Comparison of ENCODE assay signal across 22 mouse cellular contexts in the genomic region with DNA sequence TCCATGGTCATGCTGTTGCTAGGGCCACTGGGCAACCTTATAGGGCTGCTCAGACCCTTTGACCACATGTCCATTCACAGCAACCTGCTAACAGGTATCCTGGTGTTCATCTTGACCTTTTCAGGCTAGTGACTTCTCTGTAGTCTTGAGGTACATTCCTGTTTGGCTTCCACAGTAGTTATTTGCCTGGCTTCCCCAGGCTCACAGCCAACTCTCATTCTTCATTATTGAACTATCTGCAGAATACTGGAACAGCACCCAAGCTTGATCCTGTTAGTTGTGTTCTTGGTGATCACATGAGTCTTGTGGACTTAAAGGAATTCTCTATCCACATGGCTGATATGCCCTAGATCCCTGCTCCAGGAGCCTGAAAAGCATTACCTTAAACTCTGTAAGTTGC. TPM values are rescaled to one million over a fixed set of nuclear protein-coding genes. Genes with fewer than 3 reads are reported as not detected.
DNase-seq lines count a peak whose midpoint lies in the region; ATAC-seq and TF ChIP-seq lines count a peak whose summit lies in the region.
"Had no signal": no experiment of that assay in that cellular context is flagged by ENCODE, and none has a peak within 500 bp of the region (broad histone marks: within the 10 kb centered on the region; RNA-seq: fewer than 3 reads in every experiment).

No protein-coding gene starts in this region.

- TF ChIP-seq CTCF in liver, postnatal 0 days (IDR thresholded peaks at IDR 0.05; ENCODE audit: low read depth) = no peak

- H3K27me3 ChIP-seq in heart, embryonic 15.5 days = no peaks in the 10 kb centered on the region
- H3K27me3 ChIP-seq in kidney, embryonic 14.5 days (ENCODE audit: control insufficient read depth, insufficient read depth, low read length) = no peaks in the 10 kb centered on the region
- H3K27me3 ChIP-seq in liver, embryonic 13.5 days = no peaks in the 10 kb centered on the region
- no peaks in the 10 kb centered on the region for H3K27me3 ChIP-seq in liver, postnatal 0 days (ENCODE audit: insufficient read depth, low read length)
- H3K27me3 ChIP-seq in liver, embryonic 15.5 days = no peaks in the 10 kb centered on the region
- H3K27me3 ChIP-seq: embryonic facial prominence, embryonic 15.5 days; forebrain, embryonic 15.5 days; limb, embryonic 13.5 days; megakaryocyte, embryonic 14.5 days; midbrain, embryonic 13.5 days had no signal

- DNase-seq in heart, postnatal 10 days = no peak
- peak; percentile 32 for DNase-seq in kidney, adult 18-20 months
- DNase-seq in liver, embryonic 13.5 days = no peak
- DNase-seq in liver, postnatal 0 days = no peak
- DNase-seq in thymus, postnatal 36 days = no peak
- DNase-seq: adrenal gland, postnatal 25 days; cerebellum, adult 8-10 months; heart, postnatal 36 days; layer of hippocampus, postnatal 36 days; lung, adult 2 months; lung, postnatal 36 days had no signal

- ATAC-seq in heart, embryonic 15.5 days (replicated peaks; ENCODE audit: insufficient number of reproducible peaks, insufficient read depth, low FRiP score, low read depth) = no peak
- ATAC-seq in kidney, embryonic 14.5 days (ENCODE audit: low FRiP score, low TSS enrichment) = no peak
- no peak for ATAC-seq in liver, embryonic 13.5 days (ENCODE audit: low read depth)
- no peak for ATAC-seq in liver, postnatal 0 days
- no peak for ATAC-seq in liver, embryonic 15.5 days (ENCODE audit: insufficient read depth)
- ATAC-seq: forebrain, embryonic 15.5 days; hindbrain, postnatal 0 days; intestine, embryonic 16.5 days; midbrain, embryonic 13.5 days had no signal

- peaks cover 56% of the 10 kb centered on the region for H3K4me1 ChIP-seq in heart, embryonic 15.5 days (replicated peaks)
- no peaks in the 10 kb centered on the region; the same call in 1 of the 2 replicates for H3K4me1 ChIP-seq in kidney, embryonic 14.5 days (ENCODE audit: control insufficient read depth, insufficient read depth, low read length)
- H3K4me1 ChIP-seq in liver, embryonic 13.5 days (replicated peaks) = peaks cover 71% of the 10 kb centered on the region
- H3K4me1 ChIP-seq in liver, postnatal 0 days (ENCODE audit: insufficient read depth) = peaks cover 35% of the 10 kb centered on the region
- H3K4me1 ChIP-seq in liver, embryonic 15.5 days (replicated peaks) = peaks cover 54% of the 10 kb centered on the region
- H3K4me1 ChIP-seq: forebrain, embryonic 15.5 days; midbrain, embryonic 13.5 days had no signal

- no peaks in the 10 kb centered on the region for H3K36me3 ChIP-seq in heart, embryonic 15.5 days
- peaks cover 9% of the 10 kb centered on the region for H3K36me3 ChIP-seq in kidney, embryonic 14.5 days (ENCODE audit: control insufficient read depth, insufficient read depth, low read length)
- H3K36me3 ChIP-seq in liver, embryonic 13.5 days = peaks cover 9% of the 10 kb centered on the region; the same call in 1 of the 2 replicates
- H3K36me3 ChIP-seq in liver, postnatal 0 days (replicated peaks; ENCODE audit: insufficient read depth, low read length) = no peaks in the 10 kb centered on the region; the same call in 1 of the 2 replicates
- peaks cover 12% of the 10 kb centered on the region; the same call in 1 of the 2 replicates for H3K36me3 ChIP-seq in liver, embryonic 15.5 days (replicated peaks)
- H3K36me3 ChIP-seq: forebrain, embryonic 15.5 days had no signal

- no peaks in the 10 kb centered on the region for H3K9me3 ChIP-seq in heart, embryonic 15.5 days (replicated peaks)
- H3K9me3 ChIP-seq in kidney, embryonic 14.5 days (ENCODE audit: control insufficient read depth, low read length) = no peaks in the 10 kb centered on the region
- no peaks in the 10 kb centered on the region for H3K9me3 ChIP-seq in liver, embryonic 13.5 days (replicated peaks)
- no peaks in the 10 kb centered on the region for H3K9me3 ChIP-seq in liver, postnatal 0 days (ENCODE audit: low read length)
- H3K9me3 ChIP-seq in liver, embryonic 15.5 days (replicated peaks) = no peaks in the 10 kb centered on the region
- H3K9me3 ChIP-seq: embryonic facial prominence, embryonic 15.5 days; forebrain, embryonic 15.5 days; heart, embryonic 10.5 days; limb, embryonic 13.5 days; megakaryocyte, embryonic 14.5 days; midbrain, embryonic 13.5 days had no signal

- H3K4me2 ChIP-seq in heart, embryonic 15.5 days = no peak overlapping the region
- H3K4me2 ChIP-seq in kidney, embryonic 14.5 days (replicated peaks; ENCODE audit: low read depth, low read length) = no peak overlapping the region
- H3K4me2 ChIP-seq in liver, embryonic 13.5 days = peak overlapping the region; percentile 6; the same call in 1 of the 2 replicates
- H3K4me2 ChIP-seq in liver, postnatal 0 days (ENCODE audit: low read depth, low read length) = no peak overlapping the region
- 0 out of 2 replicates have a peak overlapping the region, but pooled peaks have one; percentile 18 for H3K4me2 ChIP-seq in liver, embryonic 15.5 days
- H3K4me2 ChIP-seq: embryonic facial prominence, embryonic 15.5 days; forebrain, embryonic 15.5 days; limb, embryonic 13.5 days; midbrain, embryonic 13.5 days had no signal

- no peak overlapping the region for H3K9ac ChIP-seq in heart, embryonic 15.5 days
- H3K9ac ChIP-seq in kidney, embryonic 14.5 days (ENCODE audit: low read depth, low read length) = no peak overlapping the region
- no peak overlapping the region for H3K9ac ChIP-seq in liver, embryonic 13.5 days
- no peak overlapping the region for H3K9ac ChIP-seq in liver, postnatal 0 days (replicated peaks)
- 0 out of 2 replicates have a peak overlapping the region, but pooled peaks have one; percentile 10 for H3K9ac ChIP-seq in liver, embryonic 15.5 days
- H3K9ac ChIP-seq: embryonic facial prominence, embryonic 15.5 days; forebrain, embryonic 15.5 days; limb, embryonic 13.5 days; midbrain, embryonic 13.5 days had no signal

- no peak overlapping the region for H3K4me3 ChIP-seq in heart, embryonic 15.5 days
- H3K4me3 ChIP-seq in kidney, embryonic 14.5 days (ENCODE audit: low read length) = no peak overlapping the region
- H3K4me3 ChIP-seq in liver, embryonic 13.5 days (replicated peaks) = no peak overlapping the region
- no peak overlapping the region for H3K4me3 ChIP-seq in liver, postnatal 0 days (ENCODE audit: low read depth, low read length)
- no peak overlapping the region for H3K4me3 ChIP-seq in liver, embryonic 15.5 days (replicated peaks)
- H3K4me3 ChIP-seq: embryonic facial prominence, embryonic 15.5 days; forebrain, embryonic 15.5 days; heart, embryonic 10.5 days; limb, embryonic 13.5 days; megakaryocyte, embryonic 14.5 days; midbrain, embryonic 13.5 days had no signal

- intact Hi-C loops in heart, postnatal 10 days (cut with DNase I) = no loop called here

- H3K27ac ChIP-seq in heart, embryonic 15.5 days = peak overlapping the region; percentile 56
- H3K27ac ChIP-seq in kidney, embryonic 14.5 days (ENCODE audit: low read depth, low read length) = no peak overlapping the region
- H3K27ac ChIP-seq in liver, embryonic 13.5 days = peak overlapping the region; percentile 47; the same call in 1 of the 2 replicates
- no peak overlapping the region for H3K27ac ChIP-seq in liver, postnatal 0 days (ENCODE audit: low read depth)
- H3K27ac ChIP-seq in liver, embryonic 15.5 days (replicated peaks) = 0 out of 2 replicates have a peak overlapping the region, but pooled peaks have one; percentile 8
- H3K27ac ChIP-seq: forebrain, embryonic 15.5 days; heart, embryonic 10.5 days; limb, embryonic 13.5 days; midbrain, embryonic 13.5 days had no signal

- TF ChIP-seq EP300 in liver, postnatal 0 days (IDR thresholded peaks at IDR 0.05; ENCODE audit: low read depth) = no peak

RNA-seq across cellular contexts. Expression of a gene that starts 8.3 kb away (rescaled TPM):
- polyA plus RNA-seq in heart, embryonic 15.5 days (2015; fragmentation: Nextera tagmentation; extraction: Ambion mirVana) = 120 and 123 TPM in 2 replicates
- total RNA-seq in heart, postnatal 10 days (2021) = 100 to 1,000 TPM; 125 to 126 TPM
- polyA plus RNA-seq in kidney, embryonic 14.5 days (2014; fragmentation: Nextera tagmentation; extraction: Ambion mirVana) = 97.9 and 133 TPM in 2 replicates
- polyA plus RNA-seq in liver, embryonic 13.5 days (2015; fragmentation: Nextera tagmentation; extraction: Ambion mirVana) = 54.9 and 58.2 TPM in 2 replicates
- polyA plus RNA-seq in liver, postnatal 0 days (2015; fragmentation: Nextera tagmentation; extraction: Ambion mirVana) = 38.0 and 41.5 TPM in 2 replicates
- polyA plus RNA-seq in liver, embryonic 15.5 days (2015; fragmentation: Nextera tagmentation; extraction: Ambion mirVana) = 48.0 and 48.5 TPM in 2 replicates

RNA-seq across cellular contexts. Expression of a gene that starts 34.8 kb away (rescaled TPM):
- polyA plus RNA-seq in heart, embryonic 15.5 days (2015; fragmentation: Nextera tagmentation; extraction: Ambion mirVana) = 3.8 and 5.2 TPM in 2 replicates
- total RNA-seq in heart, postnatal 10 days (2021) = 1 to 10 TPM; 6.0 to 6.6 TPM
- 7.9 and 8.9 TPM in 2 replicates for polyA plus RNA-seq in kidney, embryonic 14.5 days (2014; fragmentation: Nextera tagmentation; extraction: Ambion mirVana)
- polyA plus RNA-seq in liver, embryonic 13.5 days (2015; fragmentation: Nextera tagmentation; extraction: Ambion mirVana) = 2.2 and 2.7 TPM in 2 replicates
- 2.5 and 3.1 TPM in 2 replicates for polyA plus RNA-seq in liver, postnatal 0 days (2015; fragmentation: Nextera tagmentation; extraction: Ambion mirVana)
- polyA plus RNA-seq in liver, embryonic 15.5 days (2015; fragmentation: Nextera tagmentation; extraction: Ambion mirVana) = 2.5 and 2.8 TPM in 2 replicates

Comparison
In these comparisons a context has a peak if more than half of its experiments do, and no peak if none do; other contexts are left out.
1. H3K27ac ChIP-seq: peak in heart, embryonic 15.5 days (single experiment), liver, embryonic 13.5 days (single experiment) and liver, embryonic 15.5 days (single experiment); none in kidney, embryonic 14.5 days (single experiment) and liver, postnatal 0 days (single experiment).
2. H3K4me2 ChIP-seq: peak in liver, embryonic 13.5 days (single experiment) and liver, embryonic 15.5 days (single experiment); none in heart, embryonic 15.5 days (single experiment), kidney, embryonic 14.5 days (single experiment) and liver, postnatal 0 days (single experiment).